Mouse (Mus musculus): Measurements from ENCODE around the gene Gba. TPM values are rescaled to one million over a fixed set of nuclear protein-coding genes. Genes with fewer than 3 reads are reported as not detected.

Gene Gba
- polyA plus RNA-seq, 1 experiment from 2014 or later: 30.7 TPM

DNA sequence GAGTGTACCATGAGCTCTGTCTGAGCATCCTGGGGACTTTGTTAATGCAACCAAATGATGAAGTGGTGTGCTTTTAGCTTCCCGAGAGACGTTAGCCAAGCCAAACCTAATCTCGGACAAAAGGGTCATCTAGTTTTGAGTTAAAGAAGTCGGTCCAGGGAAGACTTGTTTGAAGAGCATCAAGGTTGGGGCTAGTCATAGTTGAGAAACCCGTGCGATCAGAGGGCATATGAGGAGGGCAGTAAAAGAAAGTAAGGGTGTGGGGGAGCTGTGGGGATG, 24.7 kb upstream of the Gba start:
- Histone ChIP-seq H3K4me3 (ENCODE audit: low read depth, low read length) (peak overlapping the region; percentile 59), H3K27me3 (ENCODE audit: control insufficient read depth, insufficient read depth, low read length) (no peaks in the 10 kb centered on the region), H3K9ac (ENCODE audit: low read length) (peak overlapping the region; percentile 86), H3K4me2 (ENCODE audit: low read depth, severe bottlenecking) (peak overlapping the region; percentile 82), H3K27ac (replicated peaks; ENCODE audit: low read depth, low read length) (peak overlapping the region; percentile 53), H3K9me3 (ENCODE audit: control insufficient read depth, low read length) (no peaks in the 10 kb centered on the region), H3K4me1 (ENCODE audit: control insufficient read depth, insufficient read depth, low read length) (peaks cover 8% of the 10 kb centered on the region; the same call in 1 of the 2 replicates), H3K36me3 (ENCODE audit: control insufficient read depth, insufficient read depth, low read length) (peaks cover 35% of the 10 kb centered on the region)
- WGBS: 8% methylated on average over 6 of the region's 6 CpGs
- DNase-seq (ENCODE audit: low spot score) (no peak), ATAC-seq (ENCODE audit: insufficient number of reproducible peaks, low FRiP score, low TSS enrichment, low read depth) (no peak)

DNA sequence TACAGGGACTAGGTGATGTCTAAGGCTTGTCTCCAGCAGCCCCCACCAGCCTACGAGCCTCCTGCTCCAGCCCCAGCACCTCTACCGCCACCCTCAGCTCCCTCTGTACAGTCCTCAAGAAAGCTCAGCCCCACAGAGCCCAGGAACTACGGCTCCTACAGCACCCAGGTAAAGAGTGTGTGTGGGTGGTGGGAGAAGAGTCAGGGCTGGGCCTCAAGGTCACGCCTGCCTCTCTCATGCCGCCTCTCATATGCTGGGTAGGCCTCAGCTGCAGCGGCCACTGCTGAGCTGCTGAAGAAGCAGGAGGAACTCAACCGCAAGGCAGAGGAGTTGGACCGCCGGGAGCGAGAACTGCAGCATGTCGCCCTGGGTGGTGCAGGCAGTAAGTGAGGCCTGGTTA, 23.7 kb upstream of the Gba start:
- peak overlapping the region; percentile 82; the same call in 1 of the 2 replicates for H3K4me2 ChIP-seq (ENCODE audit: low read depth, severe bottlenecking)
- no peak overlapping the region for H3K9ac ChIP-seq (ENCODE audit: low read length)
- no peaks in the 10 kb centered on the region for H3K27me3 ChIP-seq (ENCODE audit: control insufficient read depth, insufficient read depth, low read length)
- 93% methylated on average over 11 of the region's 11 CpGs for WGBS
- H3K4me1 ChIP-seq (ENCODE audit: control insufficient read depth, insufficient read depth, low read length): peaks cover 14% of the 10 kb centered on the region
- no peaks in the 10 kb centered on the region for H3K9me3 ChIP-seq (ENCODE audit: control insufficient read depth, low read length)
- H3K4me3 ChIP-seq (ENCODE audit: low read depth, low read length): no peak overlapping the region
- H3K27ac ChIP-seq (replicated peaks; ENCODE audit: low read depth, low read length): no peak overlapping the region
- ATAC-seq (ENCODE audit: insufficient number of reproducible peaks, low FRiP score, low TSS enrichment, low read depth): no peak
- peaks cover 26% of the 10 kb centered on the region for H3K36me3 ChIP-seq (ENCODE audit: control insufficient read depth, insufficient read depth, low read length)
- DNase-seq (ENCODE audit: low spot score): no peak

GRCm38 (mm10) chr3:89181749-89182500, 20.8 kb upstream of the Gba start:
- 93% methylated on average over 27 of the region's 27 CpGs for WGBS
- Histone ChIP-seq H3K27ac (replicated peaks; ENCODE audit: low read depth, low read length) (no peak overlapping the region; the same call in 1 of the 2 replicates), H3K4me1 (ENCODE audit: control insufficient read depth, insufficient read depth, low read length) (peaks cover 30% of the 10 kb centered on the region), H3K4me3 (ENCODE audit: low read depth, low read length) (no peak overlapping the region), H3K36me3 (ENCODE audit: control insufficient read depth, insufficient read depth, low read length) (peaks cover 21% of the 10 kb centered on the region), H3K9ac (ENCODE audit: low read length) (no peak overlapping the region), H3K4me2 (ENCODE audit: low read depth, severe bottlenecking) (no peak overlapping the region), H3K27me3 (ENCODE audit: control insufficient read depth, insufficient read depth, low read length) (no peaks in the 10 kb centered on the region), H3K9me3 (ENCODE audit: control insufficient read depth, low read length) (no peaks in the 10 kb centered on the region)
- no peak for ATAC-seq (ENCODE audit: insufficient number of reproducible peaks, low FRiP score, low TSS enrichment, low read depth)
- no peak for DNase-seq (ENCODE audit: low spot score)

GRCm38 (mm10) chr3:89182531-89183057, 20.1 kb upstream of the Gba start:
- peak overlapping the region; percentile 96; the same call in 1 of the 2 replicates for H3K4me2 ChIP-seq (ENCODE audit: low read depth, severe bottlenecking)
- peaks cover 30% of the 10 kb centered on the region for H3K4me1 ChIP-seq (ENCODE audit: control insufficient read depth, insufficient read depth, low read length)
- no peak for DNase-seq (ENCODE audit: low spot score)
- peaks cover 22% of the 10 kb centered on the region for H3K36me3 ChIP-seq (ENCODE audit: control insufficient read depth, insufficient read depth, low read length)
- H3K27ac ChIP-seq (replicated peaks; ENCODE audit: low read depth, low read length): no peak overlapping the region; the same call in 1 of the 2 replicates
- H3K4me3 ChIP-seq (ENCODE audit: low read depth, low read length): peak overlapping the region; percentile 66; the same call in 1 of the 2 replicates
- H3K9me3 ChIP-seq (ENCODE audit: control insufficient read depth, low read length): no peaks in the 10 kb centered on the region
- H3K9ac ChIP-seq (ENCODE audit: low read length): peak overlapping the region; percentile 84
- WGBS: 44% methylated on average over 7 of the region's 7 CpGs
- no peaks in the 10 kb centered on the region for H3K27me3 ChIP-seq (ENCODE audit: control insufficient read depth, insufficient read depth, low read length)
- peak; percentile 7; the same call in 1 of the 2 replicates for ATAC-seq (ENCODE audit: insufficient number of reproducible peaks, low FRiP score, low TSS enrichment, low read depth)

- Histone ChIP-seq H3K9me3 (ENCODE audit: control insufficient read depth, low read length) (no peaks in the 10 kb centered on the region), H3K4me1 (ENCODE audit: control insufficient read depth, insufficient read depth, low read length) (peaks cover 30% of the 10 kb centered on the region), H3K27me3 (ENCODE audit: control insufficient read depth, insufficient read depth, low read length) (no peaks in the 10 kb centered on the region), H3K27ac (replicated peaks; ENCODE audit: low read depth, low read length) (peak within 1 kb of the TSS; percentile 73), H3K36me3 (ENCODE audit: control insufficient read depth, insufficient read depth, low read length) (peaks cover 22% of the 10 kb centered on the region), H3K4me3 (ENCODE audit: low read depth, low read length) (peak within 1 kb of the TSS; percentile 66), H3K4me2 (ENCODE audit: low read depth, severe bottlenecking) (peak within 1 kb of the TSS; percentile 96), H3K9ac (ENCODE audit: low read length) (peak within 1 kb of the TSS; percentile 84)
- WGBS: 5% methylated on average over 39 of the region's 39 CpGs
- DNase-seq (ENCODE audit: low spot score) (peak; percentile 89), ATAC-seq (ENCODE audit: insufficient number of reproducible peaks, low FRiP score, low TSS enrichment, low read depth) (peak; percentile 91)
Observed at GRCm38 (mm10) chr3:89183058-89183958, 19.4 kb upstream of the Gba start, which contains the start of gene Fam189b. Gene Fam189b, plus strand, starts transcription at chr3:89183143.

DNA sequence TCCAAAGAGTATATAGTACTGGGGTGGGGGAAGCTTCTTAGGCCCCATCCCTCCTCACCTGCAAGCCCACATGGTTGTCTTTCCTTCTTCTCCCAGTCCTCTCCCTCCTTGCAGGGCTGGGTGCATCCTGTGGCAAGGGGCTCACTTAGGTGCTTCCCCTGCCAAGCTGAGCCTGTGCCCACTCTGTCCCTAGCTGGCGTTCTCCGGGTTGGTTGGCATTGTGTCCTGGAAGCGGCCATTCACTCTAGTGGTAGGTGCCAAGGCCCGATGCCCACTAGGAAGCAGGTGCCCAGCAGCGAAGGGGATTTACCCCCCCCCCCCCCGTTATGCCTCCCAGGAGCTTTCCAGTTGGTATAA, 18.8 kb upstream of the Gba start:
- peak overlapping the region; percentile 84 for H3K9ac ChIP-seq (ENCODE audit: low read length)
- H3K9me3 ChIP-seq (ENCODE audit: control insufficient read depth, low read length): no peaks in the 10 kb centered on the region
- 73% methylated on average over 6 of the region's 6 CpGs for WGBS
- H3K27me3 ChIP-seq (ENCODE audit: control insufficient read depth, insufficient read depth, low read length): no peaks in the 10 kb centered on the region
- H3K36me3 ChIP-seq (ENCODE audit: control insufficient read depth, insufficient read depth, low read length): peaks cover 22% of the 10 kb centered on the region
- peak overlapping the region; percentile 96 for H3K4me2 ChIP-seq (ENCODE audit: low read depth, severe bottlenecking)
- no peak for DNase-seq (ENCODE audit: low spot score)
- no peak overlapping the region; the same call in 1 of the 2 replicates for H3K27ac ChIP-seq (replicated peaks; ENCODE audit: low read depth, low read length)
- peaks cover 24% of the 10 kb centered on the region for H3K4me1 ChIP-seq (ENCODE audit: control insufficient read depth, insufficient read depth, low read length)
- H3K4me3 ChIP-seq (ENCODE audit: low read depth, low read length): peak overlapping the region; percentile 66
- ATAC-seq (ENCODE audit: insufficient number of reproducible peaks, low FRiP score, low TSS enrichment, low read depth): no peak

DNA sequence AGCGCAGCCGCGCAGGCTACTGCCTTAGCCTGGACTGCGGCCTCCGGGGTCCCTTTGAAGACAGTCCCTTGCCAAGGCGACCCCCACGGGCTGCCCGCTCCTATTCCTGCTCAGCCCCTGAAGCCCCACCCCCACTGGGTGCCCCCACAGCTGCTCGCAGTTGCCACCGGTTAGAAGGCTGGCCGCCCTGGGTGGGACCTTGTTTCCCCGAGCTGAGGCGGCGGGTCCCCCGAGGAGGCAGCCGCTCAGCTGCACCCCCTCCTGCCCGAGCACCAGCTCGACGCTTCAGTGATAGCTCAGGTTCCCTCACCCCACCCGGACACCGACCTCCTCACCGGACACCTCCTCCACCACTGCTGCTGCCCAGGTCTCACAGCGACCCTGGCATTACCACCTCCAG, 15.5 kb upstream of the Gba start:
- no peaks in the 10 kb centered on the region for H3K9me3 ChIP-seq (ENCODE audit: control insufficient read depth, low read length)
- peaks cover 24% of the 10 kb centered on the region for H3K4me1 ChIP-seq (ENCODE audit: control insufficient read depth, insufficient read depth, low read length)
- DNase-seq (ENCODE audit: low spot score) (no peak), ATAC-seq (ENCODE audit: insufficient number of reproducible peaks, low FRiP score, low TSS enrichment, low read depth) (no peak)
- no peak overlapping the region for H3K4me2 ChIP-seq (ENCODE audit: low read depth, severe bottlenecking)
- H3K4me3 ChIP-seq (ENCODE audit: low read depth, low read length): no peak overlapping the region
- H3K36me3 ChIP-seq (ENCODE audit: control insufficient read depth, insufficient read depth, low read length): peaks cover 4% of the 10 kb centered on the region
- H3K9ac ChIP-seq (ENCODE audit: low read length): peak overlapping the region; percentile 7; the same call in 1 of the 2 replicates
- 58% methylated on average over 23 of the region's 23 CpGs for WGBS
- no peaks in the 10 kb centered on the region for H3K27me3 ChIP-seq (ENCODE audit: control insufficient read depth, insufficient read depth, low read length)
- H3K27ac ChIP-seq (replicated peaks; ENCODE audit: low read depth, low read length): no peak overlapping the region
